Mouse (Mus musculus) erythroblast, embryonic 14.5 days (primary cell): ENCODE data around the gene Npvf. TPM values are rescaled to one million over a fixed set of nuclear protein-coding genes. Genes with fewer than 3 reads are reported as not detected.
"Not testable (repeated sequence)": the region's sequence is repeated elsewhere in the genome, so short reads cannot be mapped to it uniquely, and the experiment has no call there.

Source experiments
- H3K27me3 ChIP-seq: 2 replicates; pipeline ENCODE4 v1.6.1; 2012; ENCODE audit warnings: inconsistent platforms; ENCODE audit not compliant: control insufficient read depth
- H3K36me3 ChIP-seq: 2 replicates; pipeline ENCODE4 v1.6.1; 2012; ENCODE audit warnings: mild to moderate bottlenecking, inconsistent platforms; ENCODE audit not compliant: control insufficient read depth
- H3K4me1 ChIP-seq: 2 replicates; pipeline ENCODE4 v1.6.1; 2012; ENCODE audit warnings: inconsistent platforms; ENCODE audit not compliant: control insufficient read depth
- H3K4me3 ChIP-seq: replicated peaks from 2 replicates; pipeline ENCODE3; 2012; ENCODE audit warnings: moderate library complexity, mild to moderate bottlenecking, inconsistent platforms
- H3K9me3 ChIP-seq: 2 replicates; pipeline ENCODE4 v1.6.1; 2012; ENCODE audit warnings: low read length, inconsistent platforms, mixed read lengths; ENCODE audit not compliant: control insufficient read depth
- GATA1 ChIP-seq: IDR thresholded peaks from 2 replicates; pipeline ENCODE4 v1.6.1; 2012; ENCODE audit warnings: low read length, inconsistent platforms, mixed read lengths
- TAL1 ChIP-seq: IDR thresholded peaks from 3 replicates; pipeline ENCODE4 v1.6.1; 2012; ENCODE audit warnings: low read length, inconsistent platforms, mixed read lengths
- polyA plus RNA-seq: library from polyadenylated mRNA; stranded (reverse); fragments of >175 nt; gene quantifications from 2 replicates; pipeline ENCODE4 v1.2.3, GENCODE M21; 2012

Gene Npvf
- polyA plus RNA-seq, 1 experiment = not detected

- Histone ChIP-seq H3K36me3 (no peaks in the 10 kb centered on the region), H3K27me3 (no peaks in the 10 kb centered on the region), H3K9me3 (no peaks in the 10 kb centered on the region), H3K4me1 (no peaks in the 10 kb centered on the region), H3K4me3 (no peak overlapping the region)
- no peak for TF ChIP-seq GATA1
- no peak for TF ChIP-seq TAL1
These were observed 7.6 kb downstream of the Npvf start for GRCm38 (mm10) chr6:50646659-50647058.

DNA sequence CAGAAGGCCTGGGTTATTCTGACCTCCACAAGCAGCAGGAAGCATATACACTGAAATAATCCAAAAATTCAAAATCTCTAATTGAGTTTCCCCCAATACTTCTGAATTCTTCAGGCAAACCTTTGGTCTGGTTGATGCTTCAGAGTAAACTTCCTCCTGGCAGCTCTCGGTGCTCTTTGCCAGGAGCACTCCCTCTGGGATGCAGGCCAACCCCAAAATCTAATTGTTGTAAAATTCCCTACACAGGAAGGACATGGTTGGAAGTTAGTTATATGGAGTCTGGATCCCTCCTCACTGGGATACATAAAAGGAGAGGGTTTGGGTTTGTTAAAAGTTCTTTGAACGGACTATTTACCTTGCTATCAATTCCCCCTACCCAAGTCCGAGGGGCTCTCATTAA is 9.5 kb downstream of the Npvf start:
- Histone ChIP-seq H3K4me1 (no peaks in the 10 kb centered on the region), H3K9me3 (no peaks in the 10 kb centered on the region), H3K4me3 (no peak overlapping the region), H3K27me3 (no peaks in the 10 kb centered on the region), H3K36me3 (no peaks in the 10 kb centered on the region)
- TF ChIP-seq GATA1 (no peak), TAL1 (no peak)

DNA sequence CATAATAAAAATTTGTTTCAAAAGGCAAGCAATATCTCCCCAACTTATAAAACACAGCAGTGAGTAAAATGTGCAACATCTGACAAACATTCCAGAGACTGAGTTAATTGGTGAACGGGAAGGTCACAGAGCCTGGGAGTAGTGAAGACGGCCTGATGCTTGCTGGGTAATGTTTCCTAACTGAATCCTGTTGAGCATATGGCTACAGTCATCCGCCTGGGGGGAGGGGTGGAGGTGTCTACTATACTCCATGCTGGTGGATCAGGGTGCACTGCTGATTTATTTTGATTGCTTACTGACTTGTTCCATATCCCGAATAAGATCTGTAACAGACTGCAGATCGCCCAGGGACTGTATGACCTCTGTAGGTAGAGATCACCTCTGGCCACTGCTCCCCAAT is 12.3 kb downstream of the Npvf start:
- TF ChIP-seq TAL1 (no peak), GATA1 (no peak)
- Histone ChIP-seq H3K27me3 (no peaks in the 10 kb centered on the region), H3K4me1 (no peaks in the 10 kb centered on the region), H3K4me3 (no peak overlapping the region), H3K9me3 (peaks cover 4% of the 10 kb centered on the region; the same call in 1 of the 2 replicates), H3K36me3 (no peaks in the 10 kb centered on the region)

DNA sequence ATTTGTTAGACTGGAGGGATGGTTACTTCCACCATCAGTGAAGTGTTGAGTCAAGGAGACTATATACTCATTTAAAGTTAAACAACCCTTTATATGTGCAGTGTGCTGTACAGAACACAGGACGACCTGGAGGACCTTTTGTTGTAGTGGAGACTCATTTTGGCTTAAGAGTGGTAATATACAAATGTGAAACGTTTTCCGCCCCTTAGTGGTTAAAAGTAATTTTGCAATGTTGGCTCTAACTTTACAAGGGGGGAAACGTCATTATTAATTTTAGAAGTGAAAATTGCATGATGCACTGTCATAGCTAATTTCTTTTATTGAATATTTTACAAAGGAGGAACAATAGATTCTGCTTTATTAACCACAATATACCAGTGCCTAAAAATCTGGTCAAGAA is 13.9 kb downstream of the Npvf start:
- TF ChIP-seq GATA1 = no peak
- no peak for TF ChIP-seq TAL1
- Histone ChIP-seq H3K9me3 (peaks cover 9% of the 10 kb centered on the region), H3K27me3 (no peaks in the 10 kb centered on the region), H3K36me3 (no peaks in the 10 kb centered on the region), H3K4me3 (no peak overlapping the region), H3K4me1 (no peaks in the 10 kb centered on the region)

DNA sequence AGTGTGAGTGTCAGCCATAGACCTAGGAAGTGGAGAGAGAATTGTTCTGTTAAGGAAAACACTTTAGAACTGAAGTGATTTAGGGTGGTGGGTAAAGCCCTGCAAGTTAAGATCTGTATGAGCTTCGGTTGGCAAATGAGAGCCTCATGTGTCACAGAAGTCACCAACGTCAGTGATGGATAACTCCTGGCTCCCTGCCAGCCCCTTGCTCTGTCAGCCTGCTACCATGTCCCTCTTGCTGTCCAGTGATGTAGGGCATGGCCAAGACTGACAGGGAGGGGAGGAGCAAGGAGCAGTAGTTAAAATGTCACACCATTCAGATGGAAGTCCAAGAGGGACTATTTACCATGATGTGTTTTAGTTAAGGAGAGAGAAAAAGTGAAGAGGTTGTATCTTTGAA is 14.6 kb downstream of the Npvf start:
- peaks cover 13% of the 10 kb centered on the region for H3K9me3 ChIP-seq
- no peaks in the 10 kb centered on the region for H3K4me1 ChIP-seq
- H3K27me3 ChIP-seq = no peaks in the 10 kb centered on the region
- no peak overlapping the region for H3K4me3 ChIP-seq
- H3K36me3 ChIP-seq = no peaks in the 10 kb centered on the region
- TF ChIP-seq GATA1 = no peak

DNA sequence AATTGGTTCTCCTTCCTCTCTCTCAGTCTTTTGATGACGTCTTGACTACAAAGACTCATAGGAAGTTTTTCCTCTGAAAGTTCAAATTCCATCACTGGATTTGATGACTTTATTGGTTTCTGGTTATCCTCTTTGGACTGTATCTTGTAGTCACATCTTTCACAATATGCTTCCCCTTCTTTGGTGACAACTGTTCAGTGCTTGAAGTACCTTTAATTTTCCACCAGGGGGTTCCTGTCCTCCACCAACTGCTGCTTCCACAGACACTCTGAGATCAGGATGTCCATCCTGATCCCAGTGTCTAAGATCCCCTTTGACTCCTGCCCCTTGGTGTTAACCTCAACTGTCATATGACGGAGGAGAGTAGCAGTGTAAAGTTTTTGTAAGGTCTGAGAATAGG is 28.1 kb downstream of the Npvf start:
- not testable (repeated sequence) for H3K36me3 ChIP-seq, H3K4me1 ChIP-seq, H3K4me3 ChIP-seq, H3K9me3 ChIP-seq, H3K27me3 ChIP-seq

- H3K4me1 ChIP-seq, H3K4me3 ChIP-seq, H3K27me3 ChIP-seq, H3K9me3 ChIP-seq, H3K36me3 ChIP-seq: not testable (repeated sequence)
These were observed 36.0 kb downstream of the Npvf start for GRCm38 (mm10) chr6:50618273-50618672.

- no peak overlapping the region for H3K4me3 ChIP-seq
- H3K9me3 ChIP-seq = no peaks in the 10 kb centered on the region
- H3K36me3 ChIP-seq = no peaks in the 10 kb centered on the region
- H3K27me3 ChIP-seq = no peaks in the 10 kb centered on the region
- TF ChIP-seq TAL1 (no peak), GATA1 (no peak)
- H3K4me1 ChIP-seq = peaks cover 4% of the 10 kb centered on the region
These were observed 52.6 kb downstream of the Npvf start for GRCm38 (mm10) chr6:50601620-50602019.

Other genes with a start within 250 kb of the Npvf start
- gene Osbpl3, start 198.2 kb downstream of the Npvf start, polyA plus RNA-seq = not detected in 2 replicates
- 0.88 and 1.4 TPM in 2 replicates for gene Cycs, start 87.9 kb downstream of the Npvf start, polyA plus RNA-seq
- gene 4921507P07Rik, start 57.8 kb downstream of the Npvf start, polyA plus RNA-seq = not detected in 2 replicates